Mouse (Mus musculus) kidney, adult 18-20 months (tissue): Measurements from ENCODE around the gene Cyb5r4.
A peak's percentile ranks its signal among the peaks of the same experiment; 100 is the strongest.
"Not testable (repeated sequence)": the region's sequence is repeated elsewhere in the genome, so short reads cannot be mapped to it uniquely, and the experiment has no call there.

Experiments used
- DNase-seq: peaks from one replicate; pipeline ENCODE4 v3.0.0; 2021

The Cyb5r4 gene

GRCm38 (mm10) chr9:87021778-87022523 is at the start of gene Cyb5r4:
Gene Cyb5r4 (plus strand): TSS chr9:87022014.
- peak; percentile 96 for DNase-seq

GRCm38 (mm10) chr9:86972471-86972870 is 49.3 kb upstream of the Cyb5r4 start:
- not testable (repeated sequence) for DNase-seq

GRCm38 (mm10) chr9:86973562-86973961 is 48.3 kb upstream of the Cyb5r4 start:
- no peak for DNase-seq

- no peak for DNase-seq
Observed at GRCm38 (mm10) chr9:86976896-86977295, 44.9 kb upstream of the Cyb5r4 start.

- no peak for DNase-seq
Observed at GRCm38 (mm10) chr9:86978257-86978907, 43.4 kb upstream of the Cyb5r4 start.

- no peak for DNase-seq
Observed at GRCm38 (mm10) chr9:86980048-86980447, 41.8 kb upstream of the Cyb5r4 start.

- no peak for DNase-seq
Observed at GRCm38 (mm10) chr9:86980942-86981341, 40.9 kb upstream of the Cyb5r4 start.

GRCm38 (mm10) chr9:86981551-86981950 is 40.3 kb upstream of the Cyb5r4 start:
- DNase-seq, result no peak

- DNase-seq, result no peak
Observed at GRCm38 (mm10) chr9:86984583-86984982, 37.2 kb upstream of the Cyb5r4 start.

GRCm38 (mm10) chr9:86985105-86985504 is 36.7 kb upstream of the Cyb5r4 start:
- DNase-seq, result no peak

- no peak for DNase-seq
Observed at GRCm38 (mm10) chr9:86986703-86987296, 35.0 kb upstream of the Cyb5r4 start.

- DNase-seq, result no peak
Observed at GRCm38 (mm10) chr9:86989822-86990221, 32.0 kb upstream of the Cyb5r4 start.

- DNase-seq, result no peak
Observed at GRCm38 (mm10) chr9:86991758-86992157, 30.1 kb upstream of the Cyb5r4 start.

- no peak for DNase-seq
Observed at GRCm38 (mm10) chr9:86997046-86997691, 24.6 kb upstream of the Cyb5r4 start.

- no peak for DNase-seq
Observed at GRCm38 (mm10) chr9:86999956-87000582, 21.7 kb upstream of the Cyb5r4 start.

- no peak for DNase-seq
Observed at GRCm38 (mm10) chr9:87004701-87005434, 16.9 kb upstream of the Cyb5r4 start.

- DNase-seq, result no peak
Observed at GRCm38 (mm10) chr9:87005435-87005779, 16.4 kb upstream of the Cyb5r4 start.

- no peak for DNase-seq
Observed at GRCm38 (mm10) chr9:87008507-87008906, 13.3 kb upstream of the Cyb5r4 start.

- no peak for DNase-seq
Observed at GRCm38 (mm10) chr9:87008919-87009318, 12.9 kb upstream of the Cyb5r4 start.

- no peak for DNase-seq
Observed at GRCm38 (mm10) chr9:87015288-87015937, 6.4 kb upstream of the Cyb5r4 start, which contains the start of gene Ripply2. Gene Ripply2 (plus strand): TSS chr9:87015537.

GRCm38 (mm10) chr9:87015938-87016294 is 5.9 kb upstream of the Cyb5r4 start:
- no peak for DNase-seq

GRCm38 (mm10) chr9:87025764-87026163 is 4.0 kb downstream of the Cyb5r4 start:
- no peak for DNase-seq
